Mouse (Mus musculus): ENCODE measurements around the gene Odf3.

Odf3 gene

DNA sequence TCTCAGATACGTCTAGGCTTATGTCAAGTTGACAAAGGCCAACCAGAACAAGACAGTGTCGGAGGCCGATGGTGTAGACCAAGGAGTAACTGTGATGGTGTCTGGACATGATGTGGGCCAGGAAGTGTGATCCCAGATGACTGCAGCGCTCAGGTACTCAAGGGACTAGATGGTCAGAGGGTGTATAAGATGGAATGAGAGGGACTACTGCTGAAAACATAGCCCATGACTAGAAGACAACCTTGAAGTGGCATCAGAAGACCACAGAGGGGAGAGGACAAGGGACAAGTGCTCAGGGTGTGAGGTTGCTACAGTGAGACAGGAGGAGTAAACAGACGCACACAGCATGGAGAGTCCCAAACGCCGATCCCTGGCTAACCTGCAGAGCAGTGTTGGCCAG, 3.8 kb upstream of the Odf3 start:
- DNase-seq (ENCODE audit: low spot score in 2 of 2): no peak

DNA sequence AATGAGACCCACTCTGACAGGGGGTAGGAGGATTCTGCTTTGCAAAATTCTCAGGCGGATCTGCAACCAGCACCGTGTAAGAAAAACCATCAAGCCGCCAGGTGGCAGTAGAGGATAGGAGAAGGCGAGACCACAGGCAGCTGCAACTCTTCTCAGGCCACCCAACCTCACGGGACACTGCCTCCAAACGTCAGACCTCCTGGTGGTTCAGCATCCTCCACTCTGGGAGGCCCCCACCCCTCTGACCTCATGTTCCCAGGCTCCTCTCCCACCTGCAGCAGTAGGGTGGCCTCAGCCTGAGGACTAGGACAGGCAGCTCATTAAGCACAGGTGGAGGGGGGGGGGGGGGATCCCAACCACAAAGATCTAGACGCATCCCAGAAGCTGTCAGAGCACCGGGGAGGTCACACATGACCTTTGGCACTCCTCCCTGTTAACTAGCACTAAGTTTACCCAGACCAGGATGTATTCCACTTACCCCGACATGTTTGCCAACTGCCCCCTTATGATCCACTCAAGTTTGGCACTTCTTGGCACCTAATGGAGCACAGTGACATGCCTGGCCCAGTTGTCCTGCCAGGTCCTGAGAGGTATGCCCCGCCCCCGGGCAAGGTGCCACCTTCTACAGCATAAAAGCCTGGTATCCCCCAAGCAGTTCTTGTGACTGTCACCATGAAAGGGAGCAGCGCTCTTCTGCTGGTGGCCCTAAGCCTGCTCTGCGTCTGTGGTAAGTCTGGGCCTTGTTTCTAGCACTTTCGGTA, 2.5 kb upstream of the Odf3 start, which contains the start of gene Scgb1c1:
Gene Scgb1c1, plus strand, starts transcription at position 643 of the 761 bp plus-strand sequence.
- DNase-seq (ENCODE audit: low spot score in 2 of 2): peak; percentile 86 to 94

DNA sequence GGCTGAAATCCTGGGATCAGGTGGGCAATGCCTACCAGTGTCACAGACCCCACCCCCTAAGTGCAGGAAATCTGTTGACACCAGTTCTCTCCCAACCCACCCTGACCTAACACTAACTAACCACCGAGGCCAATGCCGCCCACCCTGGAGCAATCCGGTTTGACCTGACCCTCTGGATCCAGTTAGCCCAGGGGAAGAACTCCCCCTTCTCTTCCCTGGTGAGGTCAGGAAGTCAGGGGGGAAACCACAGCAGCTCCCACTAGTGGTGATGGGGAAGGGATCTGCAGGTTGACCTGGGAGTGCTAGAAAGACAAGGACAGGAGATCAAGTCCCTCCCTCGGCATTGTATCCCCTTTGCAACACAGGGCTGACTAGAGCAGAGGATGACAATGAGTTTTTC, 1.9 kb upstream of the Odf3 start:
- no peak for DNase-seq (ENCODE audit: low spot score in 2 of 2)

DNA sequence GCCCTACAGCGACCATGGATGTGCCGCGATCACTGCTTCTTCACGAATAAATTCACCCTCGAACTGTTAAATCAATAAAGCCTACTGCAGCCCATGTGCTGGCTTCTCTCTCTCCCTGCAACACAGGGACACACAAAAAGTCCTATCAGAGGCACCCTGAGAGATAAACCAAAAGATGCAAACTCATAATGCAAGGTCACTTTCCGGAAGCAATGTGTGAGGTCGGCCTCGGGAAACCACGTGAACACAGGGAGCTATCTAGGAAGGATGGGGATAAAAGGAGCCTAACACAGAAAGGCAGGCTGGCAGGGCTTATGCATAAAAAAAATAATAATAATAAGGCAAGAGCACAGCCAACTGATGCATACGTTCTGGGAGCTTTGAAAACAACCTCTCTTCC, 929 bp upstream of the Odf3 start:
- DNase-seq (ENCODE audit: low spot score in 2 of 2): no peak

DNA sequence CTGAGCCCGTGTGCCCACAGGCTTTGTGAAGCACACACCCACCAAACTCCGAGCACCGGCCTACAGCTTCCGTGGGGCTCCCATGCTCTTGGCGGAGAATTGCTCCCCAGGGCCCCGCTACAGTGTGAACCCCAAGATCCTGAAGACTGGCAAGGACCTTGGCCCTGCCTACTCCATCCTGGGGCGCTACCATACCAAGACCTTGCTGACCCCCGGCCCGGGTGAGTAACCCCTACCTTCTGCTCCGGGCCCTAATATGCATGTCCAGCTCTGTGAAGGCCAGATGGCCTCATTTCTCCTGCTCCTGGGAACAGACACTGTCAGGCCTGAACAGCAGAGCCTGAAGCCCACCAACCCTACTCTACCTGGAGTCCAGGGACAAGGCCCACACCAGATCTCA, 986 bp downstream of the Odf3 start:
- DNase-seq (ENCODE audit: low spot score in 2 of 2): no peak

DNA sequence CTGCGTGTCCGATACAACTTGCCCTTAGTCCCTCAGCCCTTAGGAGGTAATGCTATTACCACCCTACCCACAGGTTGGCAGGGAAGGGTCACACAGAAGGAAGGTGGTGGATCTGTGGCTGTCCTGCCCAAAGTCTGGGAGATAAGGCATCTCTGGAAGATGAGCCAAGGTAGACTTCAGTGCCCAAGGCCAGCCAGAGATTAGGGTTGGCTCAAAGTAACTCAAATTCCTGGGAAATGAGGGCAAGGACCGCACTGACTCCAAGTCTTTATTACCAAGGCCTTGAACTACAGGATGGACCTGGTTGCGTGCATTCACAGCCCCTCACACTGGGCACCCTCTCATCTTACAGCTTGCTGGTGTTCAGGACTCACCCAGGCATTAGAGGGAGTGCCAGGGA, 4.3 kb downstream of the Odf3 start:
- DNase-seq (ENCODE audit: low spot score in 2 of 2): no peak

DNA sequence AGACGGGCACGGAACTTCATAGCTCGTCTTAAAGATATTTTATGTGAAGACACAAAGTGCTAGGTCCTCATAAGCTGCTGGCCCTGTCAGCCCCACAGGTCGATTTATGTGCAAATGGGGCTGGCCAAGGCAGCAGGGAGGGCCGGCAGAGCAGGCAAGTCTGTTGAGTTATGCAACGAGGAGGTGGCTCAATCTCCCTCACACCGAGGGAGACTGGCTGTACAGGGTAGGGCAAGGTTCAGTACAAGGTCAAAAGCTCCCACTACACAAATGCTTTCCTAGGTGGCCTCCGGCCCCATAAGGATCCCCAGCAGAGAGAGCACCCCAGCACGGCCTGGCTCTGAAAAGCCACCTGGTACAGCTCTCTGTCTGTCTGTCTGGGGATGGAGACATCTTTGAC, 5.8 kb downstream of the Odf3 start:
- DNase-seq (ENCODE audit: low spot score in 2 of 2): no peak

DNA sequence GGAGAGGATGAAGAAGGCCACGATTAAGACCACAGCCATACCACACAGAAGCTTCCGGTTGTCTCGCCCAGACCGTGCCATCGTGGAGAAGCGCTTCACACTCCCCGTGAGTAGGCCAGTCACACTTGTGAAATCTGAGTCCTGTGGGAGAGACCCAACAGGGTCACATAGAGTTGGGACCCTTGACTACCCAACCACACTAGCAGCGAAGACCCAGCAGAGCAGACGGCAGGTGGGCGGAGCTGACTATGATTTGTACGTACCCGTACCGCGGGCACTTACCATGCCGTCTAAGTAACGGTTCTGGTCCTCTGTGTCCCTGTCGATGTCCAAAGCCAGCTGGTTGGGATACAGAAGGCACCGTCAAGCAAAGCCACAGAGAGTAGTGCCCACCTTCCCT, 6.9 kb downstream of the Odf3 start:
- no peak for DNase-seq (ENCODE audit: low spot score in 2 of 2)

DNA sequence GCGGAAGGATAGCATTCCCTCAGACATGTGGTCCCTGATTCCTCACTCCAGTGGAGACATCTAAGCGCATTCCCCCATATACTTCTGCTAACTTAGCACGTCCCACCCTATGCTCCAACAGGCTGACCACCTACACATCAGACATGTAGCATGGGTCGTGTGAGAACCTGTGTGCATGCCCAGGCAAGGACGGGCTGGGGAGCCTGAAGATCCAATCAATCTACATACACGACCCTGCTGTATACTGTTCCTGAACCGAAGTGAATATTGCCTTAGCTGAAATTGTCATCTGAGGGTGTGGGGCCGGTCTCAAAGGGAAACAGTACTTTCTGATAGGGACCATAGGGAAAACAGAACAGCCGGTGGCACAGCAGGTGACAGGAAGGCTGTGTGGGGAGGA, 7.6 kb downstream of the Odf3 start:
- no peak for DNase-seq (ENCODE audit: low spot score in 2 of 2)

DNA sequence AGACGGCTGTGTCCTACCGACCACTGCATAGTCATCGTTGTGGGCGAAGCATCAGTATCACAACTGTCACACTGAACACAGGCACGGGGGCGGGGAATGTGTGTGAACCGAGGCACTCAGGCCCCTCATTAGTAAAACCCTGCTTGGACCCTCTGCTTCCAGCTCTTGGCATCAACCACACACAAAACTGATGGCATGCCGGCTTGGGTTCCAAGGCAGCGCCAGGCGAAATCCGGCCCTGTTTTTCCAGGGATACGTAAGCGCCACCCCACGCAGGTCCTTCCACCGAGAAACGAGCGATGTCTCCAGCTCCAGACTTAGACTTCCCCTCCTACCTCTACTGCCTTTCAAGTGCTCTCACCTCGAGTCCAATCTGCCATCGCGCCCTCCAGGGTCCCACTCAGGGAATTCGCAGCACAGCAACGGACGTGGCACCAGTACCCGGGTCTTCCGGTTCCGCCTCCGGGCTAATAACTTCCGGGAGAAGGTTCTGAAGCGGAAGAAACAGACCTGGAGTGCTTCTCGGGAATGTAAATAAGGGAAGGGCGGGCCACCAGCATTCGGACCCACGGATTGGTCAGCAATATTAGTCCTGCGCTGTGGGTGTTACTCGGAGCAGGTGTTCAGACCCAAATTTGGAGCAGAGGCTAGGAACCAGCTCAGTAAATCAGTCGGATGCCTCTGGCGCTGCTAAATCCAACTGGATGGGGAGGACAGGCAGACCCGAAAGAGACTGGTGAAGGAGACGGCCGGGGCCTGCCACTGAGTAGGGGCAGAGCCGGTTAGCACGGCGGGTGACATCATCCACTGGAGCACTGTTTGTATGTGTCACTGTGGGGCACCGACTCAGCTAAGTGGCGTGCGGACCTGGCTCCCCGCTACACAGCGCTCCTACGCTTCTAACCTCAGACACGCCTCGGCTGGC, 8.5 kb downstream of the Odf3 start, which contains the start of gene Gm45785:
Gene Gm45785, minus strand, starts transcription at position 472 of the 925 bp plus-strand sequence.
- DNase-seq (ENCODE audit: low spot score in 2 of 2): peak; percentile 88 to 95

DNA sequence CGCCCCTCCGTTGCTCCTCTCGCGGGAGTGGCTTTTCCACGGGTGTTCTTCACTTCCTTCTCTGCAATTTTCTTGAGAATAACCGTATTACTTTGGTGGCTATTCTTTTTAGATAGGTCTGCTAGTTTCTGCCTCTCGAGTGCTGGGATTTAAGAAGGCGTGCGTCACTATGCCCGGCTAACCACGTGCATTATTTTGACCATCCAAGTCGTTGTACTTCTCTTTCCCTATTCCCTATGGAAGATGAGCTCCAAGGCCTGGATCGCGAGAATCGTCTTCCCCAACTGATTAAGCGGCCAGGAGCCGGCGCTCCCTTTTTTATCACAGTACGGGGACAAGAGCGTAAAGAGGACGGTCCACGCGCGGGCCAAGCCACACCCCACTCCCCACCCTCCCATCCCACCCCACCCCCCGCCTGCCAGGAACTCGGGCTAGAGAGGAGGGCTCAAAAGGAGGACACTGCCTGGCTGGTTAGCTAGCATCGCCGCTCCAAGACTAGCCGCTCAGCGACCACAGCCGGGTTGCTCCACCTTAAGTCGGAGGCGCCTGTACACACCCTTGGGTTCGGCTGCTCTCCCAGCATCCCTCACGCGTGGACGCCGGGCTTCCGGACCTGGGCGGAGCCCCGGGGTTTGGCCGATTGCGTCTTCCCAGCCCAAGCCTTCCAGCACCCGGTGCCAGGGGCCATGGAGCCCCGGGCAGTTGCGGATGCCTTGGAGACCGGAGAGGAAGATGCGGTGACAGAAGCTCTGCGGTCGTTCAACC, 9.4 kb downstream of the Odf3 start, which contains the start of gene Ric8a:
Gene Ric8a, plus strand, starts transcription at position 173 of the 765 bp plus-strand sequence.
- DNase-seq (ENCODE audit: low spot score in 2 of 2): peak; percentile 90 to 92

DNA sequence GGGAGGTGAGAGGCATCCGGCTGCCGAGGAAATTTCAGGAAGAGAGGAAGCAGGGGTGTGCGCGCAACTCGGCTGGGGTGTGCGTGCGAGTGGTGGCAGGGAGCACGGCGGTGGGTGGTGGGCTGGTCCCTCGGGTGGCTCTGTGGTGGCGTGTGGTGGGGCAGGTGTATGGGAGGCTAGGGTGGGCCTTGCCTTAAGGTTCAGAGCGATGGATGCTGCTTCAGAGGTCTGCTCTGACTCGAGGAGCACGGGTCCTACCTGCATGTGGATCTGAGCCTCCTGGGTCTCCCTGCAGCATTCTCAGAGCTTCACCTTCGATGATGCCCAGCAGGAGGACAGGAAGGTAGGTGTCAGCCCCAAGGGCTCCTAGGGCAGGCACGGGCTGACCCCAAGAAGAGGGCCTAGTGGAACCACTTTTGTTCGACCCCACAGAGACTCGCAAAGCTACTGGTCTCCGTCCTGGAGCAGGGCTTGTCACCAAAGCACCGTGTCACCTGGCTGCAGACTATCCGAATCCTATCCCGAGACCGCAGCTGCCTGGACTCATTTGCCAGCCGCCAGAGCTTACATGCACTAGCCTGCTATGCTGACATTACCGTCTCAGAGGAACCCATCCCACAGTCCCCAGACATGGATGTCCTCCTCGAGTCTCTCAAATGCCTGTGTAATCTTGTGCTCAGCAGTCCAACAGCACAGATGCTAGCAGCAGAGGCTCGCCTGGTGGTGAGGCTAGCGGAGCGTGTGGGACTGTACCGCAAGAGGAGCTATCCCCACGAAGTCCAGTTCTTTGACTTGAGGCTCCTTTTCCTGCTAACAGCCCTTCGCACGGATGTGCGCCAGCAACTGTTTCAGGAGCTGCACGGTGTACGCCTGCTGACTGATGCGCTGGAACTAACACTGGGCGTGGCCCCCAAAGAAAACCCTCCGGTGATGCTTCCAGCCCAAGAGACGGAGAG, 10.2 kb downstream of the Odf3 start, which contains the start of gene Bet1l:
Gene Bet1l, minus strand, starts transcription at position 28 of the 956 bp plus-strand sequence.
- DNase-seq (ENCODE audit: low spot score in 2 of 2): no peak

DNA sequence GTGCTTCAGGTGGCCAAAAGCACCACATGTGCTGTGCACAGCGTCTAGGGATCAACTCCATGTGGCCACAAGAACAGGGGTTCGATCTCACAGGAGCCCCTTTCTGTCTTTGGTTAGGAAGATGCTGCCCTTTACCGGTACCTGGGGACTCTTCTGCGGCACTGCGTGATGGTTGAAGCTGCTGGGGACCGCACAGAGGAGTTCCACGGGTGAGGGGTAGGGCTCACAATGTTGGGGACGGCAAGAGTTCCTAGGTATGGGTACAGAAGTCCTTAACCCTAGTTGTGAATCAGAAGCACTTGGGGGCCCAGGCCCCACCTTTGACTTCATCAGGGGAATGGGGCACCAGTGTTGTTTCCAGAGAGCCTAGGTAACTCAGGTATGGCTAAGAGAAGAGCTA, 11.1 kb downstream of the Odf3 start:
- DNase-seq (ENCODE audit: low spot score in 2 of 2): no peak

DNA sequence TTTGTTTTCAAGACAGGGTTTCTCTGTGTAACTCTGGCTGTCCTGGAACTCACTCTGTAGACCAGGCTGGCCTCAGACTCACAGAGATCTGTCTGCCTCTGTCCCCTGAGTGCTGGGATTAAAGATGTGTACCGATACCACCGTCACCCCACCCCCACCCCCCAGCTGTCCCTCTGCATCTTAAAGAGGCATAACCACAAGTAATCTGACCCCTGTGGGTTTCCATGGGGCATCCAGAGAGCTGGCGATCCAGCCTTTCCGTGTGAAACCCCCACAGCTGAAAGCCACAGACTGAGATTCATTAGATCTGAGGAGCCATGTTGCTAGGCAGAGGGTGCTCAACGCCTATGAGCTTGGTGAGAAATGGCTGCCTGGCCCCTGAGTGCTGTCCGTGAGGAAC, 12.4 kb downstream of the Odf3 start:
- no peak for DNase-seq (ENCODE audit: low spot score in 2 of 2)

DNA sequence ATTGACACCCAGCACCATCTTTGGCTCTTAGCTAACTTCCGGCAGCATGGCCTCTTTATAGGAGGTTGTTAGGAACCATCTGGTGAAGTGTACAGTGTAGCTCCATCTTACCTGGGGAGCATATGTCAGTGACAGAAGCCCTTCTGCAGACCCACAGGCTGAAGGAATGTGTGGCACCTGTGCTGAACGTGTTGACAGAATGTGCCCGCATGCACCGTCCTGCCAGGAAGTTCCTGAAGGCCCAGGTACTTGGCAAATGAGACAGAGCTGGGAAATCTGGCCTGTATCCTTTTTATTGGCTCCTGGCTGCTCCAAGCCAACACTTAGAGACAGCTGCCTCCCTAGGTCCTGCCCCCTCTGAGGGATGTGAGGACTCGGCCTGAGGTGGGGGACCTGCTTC, 13.1 kb downstream of the Odf3 start:
- no peak for DNase-seq (ENCODE audit: low spot score in 2 of 2)

DNA sequence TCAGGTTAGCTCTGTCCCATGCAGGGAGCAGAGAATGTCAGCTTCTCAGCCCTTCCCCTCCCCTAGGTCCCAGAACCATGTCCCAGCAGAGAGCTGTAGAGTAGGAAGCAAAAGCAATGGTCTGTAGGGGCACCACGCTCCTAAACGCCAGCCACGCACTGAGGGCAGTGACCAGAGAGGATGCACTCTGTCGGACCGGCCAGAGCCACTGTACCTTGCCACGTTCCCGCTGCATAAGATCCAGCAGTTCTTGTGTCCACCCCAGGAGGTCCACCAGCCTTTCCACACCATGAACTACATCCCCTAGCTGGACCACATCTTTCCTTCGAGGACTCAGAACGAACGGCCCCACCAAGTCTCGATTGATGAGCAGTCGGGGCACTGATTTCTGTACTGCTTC, 17.2 kb downstream of the Odf3 start:
- no peak for DNase-seq (ENCODE audit: low spot score in 2 of 2)

DNA sequence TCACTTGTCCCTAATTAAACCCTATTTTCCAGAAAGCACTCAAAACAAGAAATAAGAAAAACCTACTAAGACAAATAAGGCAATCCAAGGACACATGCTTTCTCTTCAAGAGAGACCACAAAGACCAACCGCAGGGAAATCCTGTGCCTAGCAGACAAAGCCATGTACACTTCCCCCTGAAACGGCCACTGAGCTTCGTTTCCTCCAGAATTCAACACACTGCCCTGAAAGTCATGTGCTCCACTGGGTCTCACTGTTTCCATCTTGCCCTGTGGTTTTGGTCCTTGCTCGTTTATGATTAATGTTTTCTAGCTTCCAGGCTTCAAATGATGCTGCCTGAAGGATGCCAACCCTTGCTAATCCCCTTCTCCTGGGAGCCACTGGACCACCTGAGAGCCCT, 26.6 kb downstream of the Odf3 start:
- no peak for DNase-seq (ENCODE audit: low spot score in 2 of 2)

DNA sequence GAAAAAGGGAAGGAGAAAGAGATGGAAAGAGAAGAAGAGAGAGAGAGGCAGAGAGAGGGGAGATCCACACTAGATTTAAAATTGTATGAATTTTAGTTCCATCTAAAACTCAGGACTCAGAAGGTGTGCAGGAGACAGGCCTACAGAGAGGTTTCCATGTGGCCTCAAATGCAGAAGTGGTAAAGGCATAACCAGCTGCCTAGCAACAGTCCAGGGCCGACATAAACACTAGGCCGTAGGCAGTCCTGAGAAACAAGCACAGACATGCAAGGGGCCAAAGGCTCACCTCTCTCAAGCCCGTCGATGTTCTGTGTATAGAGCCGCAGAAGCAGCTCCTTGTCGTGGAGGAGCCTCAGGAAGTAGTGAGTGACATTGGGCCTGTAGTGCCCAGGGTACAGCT, 29.8 kb downstream of the Odf3 start:
- no peak for DNase-seq (ENCODE audit: low spot score in 2 of 2)

DNA sequence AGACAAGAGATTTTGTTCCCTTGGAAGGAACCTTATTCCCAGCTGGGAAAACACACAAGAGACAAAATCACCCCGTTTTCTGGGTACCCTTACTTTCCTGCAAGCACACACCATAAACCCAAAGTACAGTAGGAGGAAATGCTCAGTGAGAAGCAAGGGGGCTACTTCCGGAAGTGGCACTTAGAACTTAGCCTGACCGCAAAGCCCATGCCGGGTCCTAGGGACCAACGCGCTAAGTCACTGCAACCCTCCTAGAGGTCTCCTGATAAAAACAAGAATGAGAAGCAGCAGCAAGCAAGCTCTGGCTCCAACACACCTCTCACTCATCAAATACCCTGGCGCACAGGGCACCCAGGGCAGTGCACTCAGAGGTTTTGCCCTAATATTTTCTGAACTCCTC, 31.8 kb downstream of the Odf3 start:
- DNase-seq (ENCODE audit: low spot score in 2 of 2): no peak

DNA sequence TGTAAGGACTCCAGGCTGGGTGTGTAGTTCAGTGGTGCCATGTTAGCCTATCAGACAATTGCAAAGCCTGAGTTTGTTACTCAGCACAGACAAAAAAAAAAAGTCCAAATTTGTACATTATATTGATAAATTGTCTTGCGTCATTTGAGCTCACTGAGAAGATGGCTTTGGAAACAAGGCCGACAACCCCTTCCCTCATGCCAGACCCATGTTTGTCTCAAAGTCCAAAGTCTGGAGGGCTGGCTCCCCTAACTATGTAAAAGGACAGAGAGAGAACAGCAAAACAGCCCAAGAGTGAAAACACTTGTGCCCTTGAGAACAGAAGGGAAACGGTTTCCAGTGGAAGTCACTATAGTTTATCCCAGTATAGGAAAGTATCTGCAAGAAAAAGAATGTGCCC, 32.8 kb downstream of the Odf3 start:
- DNase-seq (ENCODE audit: low spot score in 2 of 2): no peak
